Mouse (Mus musculus) neural tube, embryonic 13.5 days (tissue): ENCODE measurements around the gene Cep85l. TPM values are rescaled to one million over a fixed set of nuclear protein-coding genes. Genes with fewer than 3 reads are reported as not detected.

Source experiments
- ATAC-seq: fragments of 200-750 bp; cut with Nextera tagmentation; 2 replicates; pipeline ENCODE4 v1.8.0; 2017; ENCODE audit warnings: low read depth, mild to moderate bottlenecking, moderate TSS enrichment, moderate library complexity
- H3K27ac ChIP-seq: fragments of 300-500 bp; sonication (generic); replicated peaks from 2 replicates; pipeline ENCODE4 v1.5.1; 2015; ENCODE audit warnings: moderate library complexity, mild to moderate bottlenecking, inconsistent platforms
- H3K27me3 ChIP-seq: fragments of 300-500 bp; sonication (generic); 2 replicates; pipeline ENCODE4 v1.6.1; 2015; ENCODE audit warnings: mild to moderate bottlenecking, inconsistent platforms
- H3K36me3 ChIP-seq: fragments of 300-500 bp; sonication (generic); 2 replicates; pipeline ENCODE4 v1.6.1; 2015; ENCODE audit warnings: mild to moderate bottlenecking, inconsistent platforms
- H3K4me1 ChIP-seq: fragments of 300-500 bp; sonication (generic); replicated peaks from 2 replicates; pipeline ENCODE4 v1.6.1; 2015; ENCODE audit warnings: inconsistent platforms
- H3K4me2 ChIP-seq: fragments of 300-500 bp; sonication (generic); 2 replicates; pipeline ENCODE4 v1.6.1; 2015; ENCODE audit warnings: inconsistent platforms, mild to moderate bottlenecking, moderate library complexity
- H3K4me3 ChIP-seq: fragments of 300-500 bp; sonication (generic); 2 replicates; pipeline ENCODE4 v1.5.1; 2015; ENCODE audit warnings: mild to moderate bottlenecking, inconsistent platforms
- H3K9ac ChIP-seq: fragments of 300-500 bp; sonication (generic); 2 replicates; pipeline ENCODE4 v1.6.1; 2015; ENCODE audit warnings: moderate library complexity, mild to moderate bottlenecking, inconsistent platforms
- H3K9me3 ChIP-seq: fragments of 300-500 bp; sonication (generic); 2 replicates; pipeline ENCODE4 v1.6.1; 2016; ENCODE audit warnings: inconsistent platforms
- WGBS: fragments of 180-500 bp; shearing (Covaris S2); methylation state at CpG from one replicate; pipeline ENCODE4 v1.1.7; 2015; 5-methylcytosine and 5-hydroxymethylcytosine counted together
- polyA plus RNA-seq: library from polyadenylated mRNA; unstranded; fragments of >200 nt; fragmentation: Nextera tagmentation; extraction: Ambion mirVana; gene quantifications from 2 replicates; pipeline ENCODE4 v1.2.1, GENCODE M21; 2015

The Cep85l gene
- polyA plus RNA-seq, 1 experiment from 2014 or later, result 5.2 TPM

- ATAC-seq, result no peak
- Histone ChIP-seq H3K27ac (no peak overlapping the region), H3K27me3 (no peaks in the 10 kb centered on the region), H3K9ac (no peak overlapping the region), H3K36me3 (no peaks in the 10 kb centered on the region; the same call in 1 of the 2 replicates), H3K4me2 (no peak overlapping the region), H3K9me3 (no peaks in the 10 kb centered on the region), H3K4me1 (peaks cover 13% of the 10 kb centered on the region), H3K4me3 (no peak overlapping the region)
- WGBS, result 90% methylated on average over 1 of the region's 1 CpGs
These were observed 30.5 kb downstream of the Cep85l start for GRCm38 (mm10) chr10:53349254-53349653.

GRCm38 (mm10) chr10:53347787-53348755 is 31.7 kb downstream of the Cep85l start:
- WGBS, result 59% methylated on average over 10 of the region's 10 CpGs
- H3K4me1 ChIP-seq, result peaks cover 21% of the 10 kb centered on the region
- no peak overlapping the region for H3K4me3 ChIP-seq
- H3K27me3 ChIP-seq, result no peaks in the 10 kb centered on the region
- no peak overlapping the region for H3K27ac ChIP-seq
- peak; percentile 57; the same call in 1 of the 2 replicates for ATAC-seq
- no peaks in the 10 kb centered on the region for H3K9me3 ChIP-seq
- H3K36me3 ChIP-seq, result no peaks in the 10 kb centered on the region; the same call in 1 of the 2 replicates
- H3K4me2 ChIP-seq, result no peak overlapping the region
- no peak overlapping the region for H3K9ac ChIP-seq

GRCm38 (mm10) chr10:53346916-53347315 is 32.8 kb downstream of the Cep85l start:
- ATAC-seq, result no peak
- H3K36me3 ChIP-seq, result no peaks in the 10 kb centered on the region; the same call in 1 of the 2 replicates
- no peak overlapping the region for H3K9ac ChIP-seq
- H3K4me3 ChIP-seq, result no peak overlapping the region
- no peaks in the 10 kb centered on the region for H3K9me3 ChIP-seq
- peaks cover 21% of the 10 kb centered on the region for H3K4me1 ChIP-seq
- no peak overlapping the region for H3K27ac ChIP-seq
- H3K4me2 ChIP-seq, result no peak overlapping the region
- H3K27me3 ChIP-seq, result no peaks in the 10 kb centered on the region
- 80% methylated on average over 5 of the region's 5 CpGs for WGBS

GRCm38 (mm10) chr10:53346506-53346905 is 33.2 kb downstream of the Cep85l start:
- H3K36me3 ChIP-seq, result no peaks in the 10 kb centered on the region; the same call in 1 of the 2 replicates
- peaks cover 21% of the 10 kb centered on the region for H3K4me1 ChIP-seq
- H3K27me3 ChIP-seq, result no peaks in the 10 kb centered on the region
- H3K27ac ChIP-seq, result no peak overlapping the region
- 50% methylated on average over 3 of the region's 3 CpGs for WGBS
- H3K4me3 ChIP-seq, result no peak overlapping the region
- H3K9ac ChIP-seq, result no peak overlapping the region
- ATAC-seq, result no peak
- H3K4me2 ChIP-seq, result no peak overlapping the region
- no peaks in the 10 kb centered on the region for H3K9me3 ChIP-seq

GRCm38 (mm10) chr10:53345508-53345907 is 34.2 kb downstream of the Cep85l start:
- WGBS, result 88% methylated on average over 4 of the region's 4 CpGs
- Histone ChIP-seq H3K4me1 (peaks cover 14% of the 10 kb centered on the region), H3K4me2 (no peak overlapping the region)

GRCm38 (mm10) chr10:53343865-53344264 is 35.9 kb downstream of the Cep85l start:
- H3K36me3 ChIP-seq, result no peaks in the 10 kb centered on the region; the same call in 1 of the 2 replicates
- ATAC-seq, result no peak
- no peak overlapping the region for H3K4me2 ChIP-seq
- WGBS, result 61% methylated on average over 10 of the region's 10 CpGs
- H3K9me3 ChIP-seq, result no peaks in the 10 kb centered on the region
- H3K27ac ChIP-seq, result no peak overlapping the region
- H3K9ac ChIP-seq, result no peak overlapping the region
- H3K4me3 ChIP-seq, result no peak overlapping the region
- no peaks in the 10 kb centered on the region for H3K27me3 ChIP-seq
- H3K4me1 ChIP-seq, result peaks cover 8% of the 10 kb centered on the region

More at GRCm38 (mm10) chr10:53345508-53345907, 34.2 kb downstream of the Cep85l start:
- H3K27ac ChIP-seq, result no peak overlapping the region
- no peak overlapping the region for H3K4me3 ChIP-seq
- ATAC-seq, result no peak
- H3K9ac ChIP-seq, result no peak overlapping the region
- H3K27me3 ChIP-seq, result no peaks in the 10 kb centered on the region
- no peaks in the 10 kb centered on the region for H3K9me3 ChIP-seq
- H3K36me3 ChIP-seq, result no peaks in the 10 kb centered on the region; the same call in 1 of the 2 replicates

- H3K27me3 ChIP-seq, result no peaks in the 10 kb centered on the region
- H3K36me3 ChIP-seq, result no peaks in the 10 kb centered on the region; the same call in 1 of the 2 replicates
- ATAC-seq, result no peak
- no peak overlapping the region for H3K9ac ChIP-seq
- H3K4me2 ChIP-seq, result no peak overlapping the region
- 30% methylated on average over 6 of the region's 6 CpGs for WGBS
- H3K27ac ChIP-seq, result no peak overlapping the region
- peaks cover 8% of the 10 kb centered on the region for H3K4me1 ChIP-seq
- no peak overlapping the region for H3K4me3 ChIP-seq
- no peaks in the 10 kb centered on the region for H3K9me3 ChIP-seq
These were observed 36.4 kb downstream of the Cep85l start for GRCm38 (mm10) chr10:53343384-53343783.

GRCm38 (mm10) chr10:53342166-53342728 is 37.5 kb downstream of the Cep85l start:
- ATAC-seq, result no peak
- H3K9ac ChIP-seq, result no peak overlapping the region
- no peak overlapping the region for H3K27ac ChIP-seq
- H3K9me3 ChIP-seq, result no peaks in the 10 kb centered on the region
- no peaks in the 10 kb centered on the region for H3K36me3 ChIP-seq
- H3K4me1 ChIP-seq, result peaks cover 8% of the 10 kb centered on the region
- no peak overlapping the region for H3K4me2 ChIP-seq
- no peak overlapping the region for H3K4me3 ChIP-seq
- no peaks in the 10 kb centered on the region for H3K27me3 ChIP-seq
- WGBS, result 92% methylated on average over 9 of the region's 9 CpGs

GRCm38 (mm10) chr10:53341288-53341965 is 38.3 kb downstream of the Cep85l start:
- no peak overlapping the region for H3K4me3 ChIP-seq
- no peak overlapping the region for H3K9ac ChIP-seq
- no peak overlapping the region for H3K4me2 ChIP-seq
- no peak for ATAC-seq
- no peaks in the 10 kb centered on the region for H3K27me3 ChIP-seq
- no peaks in the 10 kb centered on the region for H3K9me3 ChIP-seq
- no peaks in the 10 kb centered on the region for H3K36me3 ChIP-seq
- peaks cover 8% of the 10 kb centered on the region for H3K4me1 ChIP-seq
- H3K27ac ChIP-seq, result no peak overlapping the region
- WGBS, result 82% methylated on average over 7 of the region's 7 CpGs

- Histone ChIP-seq H3K4me2 (no peak overlapping the region), H3K27me3 (no peaks in the 10 kb centered on the region), H3K4me3 (no peak overlapping the region), H3K9me3 (no peaks in the 10 kb centered on the region), H3K9ac (no peak overlapping the region), H3K27ac (no peak overlapping the region), H3K36me3 (no peaks in the 10 kb centered on the region), H3K4me1 (peaks cover 7% of the 10 kb centered on the region)
- ATAC-seq, result no peak
- WGBS, result 61% methylated on average over 2 of the region's 2 CpGs
These were observed 40.7 kb downstream of the Cep85l start for GRCm38 (mm10) chr10:53339045-53339444.

GRCm38 (mm10) chr10:53337162-53337923 is 42.4 kb downstream of the Cep85l start, which contains the start of gene Pln:
Gene Pln, plus strand, starts transcription at chr10:53337667.
- H3K9me3 ChIP-seq, result no peaks in the 10 kb centered on the region
- H3K4me3 ChIP-seq, result no peak within 1 kb of the TSS
- H3K27me3 ChIP-seq, result no peaks in the 10 kb centered on the region
- no peak within 1 kb of the TSS for H3K4me2 ChIP-seq
- 83% methylated on average over 6 of the region's 6 CpGs for WGBS
- no peak for ATAC-seq
- H3K36me3 ChIP-seq, result no peaks in the 10 kb centered on the region
- no peaks in the 10 kb centered on the region for H3K4me1 ChIP-seq
- H3K27ac ChIP-seq, result no peak within 1 kb of the TSS
- H3K9ac ChIP-seq, result no peak within 1 kb of the TSS
